Mouse (Mus musculus) spleen, embryonic (tissue): ENCODE data around the gene Dntt.

Experiments
- CTCF ChIA-PET: fragments of 350-600 bp; sonication (Branson Sonifier 250); formaldehyde crosslinking; loops from one replicate; lab custom pipeline; 2022; lab: Charles Lee

The Dntt gene

DNA sequence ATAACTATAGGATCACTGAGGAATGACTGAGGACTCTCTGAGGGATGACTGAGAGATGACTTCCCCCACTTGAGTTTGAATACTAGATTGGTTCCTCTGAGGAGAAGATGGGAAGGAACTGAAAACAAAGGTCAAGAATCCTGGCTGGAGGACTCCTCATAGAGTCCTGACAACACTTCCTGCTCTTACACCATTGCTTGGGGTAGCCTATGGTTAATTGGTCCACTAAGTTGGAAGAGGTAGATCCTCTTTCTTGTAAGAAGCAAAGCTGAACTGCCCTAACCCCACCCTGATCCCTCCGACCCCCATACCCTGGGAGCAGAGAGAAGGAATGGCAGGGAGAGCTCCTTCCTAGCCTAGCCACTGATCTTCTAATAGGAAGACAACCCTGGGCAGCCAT, 22.6 kb downstream of the Dntt start:
- CTCF ChIA-PET, result no interaction called here

- CTCF ChIA-PET, result no interaction called here
Measured at GRCm38 (mm10) chr19:41052247-41052646, 23.2 kb downstream of the Dntt start.

DNA sequence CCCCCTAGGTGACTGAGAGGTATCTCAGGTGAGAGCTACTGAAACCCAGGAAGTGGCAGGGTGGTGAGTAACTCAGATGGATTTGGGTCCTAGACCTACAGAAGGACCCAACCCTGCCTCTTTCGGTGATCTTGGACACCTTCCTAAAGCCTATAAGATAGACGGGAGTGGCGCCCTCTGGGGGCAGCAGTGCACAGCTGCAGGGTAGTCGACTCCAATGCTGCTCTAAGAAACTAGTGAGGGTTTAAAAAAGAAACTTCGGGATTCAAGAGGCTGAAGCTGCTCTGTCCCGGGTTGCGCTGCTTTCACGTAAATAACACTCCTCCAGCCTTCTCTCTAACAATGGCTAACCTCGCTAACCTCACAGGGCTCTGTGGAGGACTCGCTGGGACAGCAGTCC, 24.5 kb downstream of the Dntt start:
- CTCF ChIA-PET, result interaction anchor here (0.8 to 1.2 kb wide), 2 partner anchors 21 to 36 kb away, joined by 3 read pairs; no protein-coding TSS in a partner anchor

DNA sequence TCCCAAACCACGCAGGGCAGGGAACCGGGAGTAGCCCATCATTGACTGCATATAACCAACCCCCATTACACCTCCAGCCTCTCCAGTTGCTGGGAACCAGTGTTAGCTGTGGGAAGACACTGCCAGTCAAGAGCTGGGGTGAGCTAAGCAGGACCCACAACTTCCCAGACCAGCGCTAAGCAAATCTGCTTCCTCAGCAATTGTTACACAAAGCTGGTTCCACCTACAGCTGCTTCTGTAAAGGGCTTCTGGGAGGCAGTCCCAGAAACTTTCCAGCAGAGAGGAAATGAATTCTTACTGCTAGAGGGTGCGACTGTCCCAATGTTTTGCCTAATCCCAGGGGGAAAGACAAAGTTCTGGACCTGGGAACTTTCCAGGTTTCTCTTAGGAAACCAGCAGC, 25.6 kb downstream of the Dntt start:
- CTCF ChIA-PET, result interaction anchor here (0.6 to 1.2 kb wide), 3 partner anchors 22 to 292 kb away, joined by 3 to 12 read pairs (median 4); no protein-coding TSS in a partner anchor

DNA sequence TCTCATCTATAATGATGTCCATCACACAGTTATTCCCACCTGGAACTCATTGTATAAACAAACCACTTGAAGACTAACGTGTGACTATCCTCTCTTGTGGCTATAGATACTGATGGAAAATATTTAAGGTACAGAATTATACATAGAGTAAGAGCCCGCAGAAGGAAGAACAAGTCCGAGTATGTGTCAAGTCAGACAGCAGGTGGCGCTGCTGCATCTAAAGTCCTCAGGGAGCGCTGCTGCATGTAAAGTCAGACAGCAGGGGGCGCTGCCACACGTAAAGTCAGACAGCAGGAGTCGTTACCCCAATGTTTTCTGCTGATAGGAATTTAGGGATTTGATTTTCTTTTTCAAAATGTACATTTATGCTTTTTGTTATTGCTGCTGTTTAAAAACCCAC, 42.4 kb downstream of the Dntt start:
- CTCF ChIA-PET, result no interaction called here

GRCm38 (mm10) chr19:41073746-41074455, 44.8 kb downstream of the Dntt start:
- CTCF ChIA-PET, result no interaction called here

GRCm38 (mm10) chr19:41076906-41077305, 47.8 kb downstream of the Dntt start, which contains the start of gene Opalin:
TSS of gene Opalin (minus strand) at chr19:41077113.
- CTCF ChIA-PET, result no interaction called here

DNA sequence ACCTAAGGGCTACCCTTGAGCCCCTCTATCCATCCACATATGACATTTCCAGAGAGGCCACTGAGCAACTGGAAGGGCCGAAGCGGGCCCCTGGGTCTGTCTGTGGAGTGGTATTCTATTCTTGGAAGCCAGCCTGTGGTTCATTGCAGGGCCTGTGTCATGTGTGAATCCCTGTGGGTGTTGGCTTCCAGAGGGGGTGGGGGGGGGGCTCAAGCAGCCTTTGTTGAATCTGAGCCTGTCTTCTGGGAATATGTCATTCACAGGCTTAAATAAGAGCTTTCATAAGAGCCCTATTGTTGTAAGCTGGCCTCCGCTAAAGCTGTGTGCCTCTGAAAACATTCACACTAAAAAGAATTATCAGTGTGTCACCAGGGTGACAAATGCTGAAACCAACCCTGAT, 52.5 kb downstream of the Dntt start:
- CTCF ChIA-PET, result no interaction called here

DNA sequence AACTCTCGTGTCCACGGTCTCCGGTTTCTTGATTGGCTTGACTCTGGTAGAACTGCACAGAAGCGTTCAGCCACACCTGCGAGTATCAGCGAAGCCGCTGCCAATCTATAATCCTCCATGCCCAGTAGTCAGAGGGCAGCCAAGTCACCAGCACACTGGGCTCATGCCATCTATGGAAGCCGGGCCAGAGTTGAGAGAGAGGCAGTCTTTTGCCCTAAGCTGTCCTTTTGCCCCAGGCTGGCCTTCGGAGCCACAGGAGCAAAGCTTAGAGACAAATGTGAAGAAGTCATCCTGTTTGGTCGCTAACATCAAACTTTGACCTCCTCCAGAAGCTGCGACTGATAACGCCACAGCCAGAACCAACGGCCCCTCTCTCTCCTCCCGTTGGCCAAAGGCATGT, 54.6 kb downstream of the Dntt start:
- CTCF ChIA-PET, result no interaction called here

DNA sequence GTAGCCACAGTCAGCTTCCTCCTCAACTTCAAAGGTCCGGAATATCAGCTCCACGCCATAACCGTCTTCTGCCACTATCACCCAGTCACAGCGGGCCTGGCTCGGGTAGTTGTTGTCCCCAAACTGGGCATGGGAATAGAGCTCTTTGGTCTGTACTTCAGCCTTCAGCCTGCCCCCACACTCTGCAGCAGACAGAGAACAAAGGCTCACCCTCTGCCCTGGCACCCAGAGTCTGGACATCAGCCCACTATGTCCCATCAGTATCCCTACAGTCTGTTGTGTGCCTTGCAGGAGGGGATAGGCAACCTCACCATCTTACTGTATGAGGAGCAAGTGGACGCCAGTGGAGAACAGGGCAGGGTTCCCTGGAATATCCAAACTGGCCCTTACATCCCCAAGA, 57.2 kb downstream of the Dntt start:
- CTCF ChIA-PET, result interaction anchor here (0.9 kb wide), 1 partner anchor 16 kb away, joined by 3 read pairs; no protein-coding TSS in a partner anchor

- CTCF ChIA-PET, result no interaction called here
Measured at GRCm38 (mm10) chr19:41086700-41087099, 57.6 kb downstream of the Dntt start.

GRCm38 (mm10) chr19:41087901-41088300, 58.8 kb downstream of the Dntt start:
- CTCF ChIA-PET, result no interaction called here

- CTCF ChIA-PET, result no interaction called here
Measured at GRCm38 (mm10) chr19:41088491-41088890, 59.4 kb downstream of the Dntt start.

GRCm38 (mm10) chr19:41089833-41090232, 60.8 kb downstream of the Dntt start:
- CTCF ChIA-PET, result no interaction called here

DNA sequence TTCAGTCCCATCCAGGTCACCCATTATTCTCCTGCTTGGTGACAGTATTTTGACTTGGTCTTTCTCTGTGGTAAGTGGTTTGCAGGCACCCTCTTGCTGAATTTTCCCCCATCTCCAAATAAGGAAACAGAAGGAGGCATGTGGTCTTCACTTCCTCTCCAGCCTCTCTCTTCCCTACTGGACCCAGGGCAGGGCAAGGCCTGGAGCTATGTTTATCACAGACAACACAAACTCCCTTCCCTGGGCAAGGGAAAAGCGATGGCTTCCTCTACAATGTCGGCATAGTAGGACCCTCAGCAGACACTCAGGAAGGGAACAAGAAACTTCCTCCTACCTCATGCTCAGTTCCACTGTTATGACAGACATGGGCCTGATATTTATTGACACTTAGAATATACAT, 62.8 kb downstream of the Dntt start:
- CTCF ChIA-PET, result no interaction called here

DNA sequence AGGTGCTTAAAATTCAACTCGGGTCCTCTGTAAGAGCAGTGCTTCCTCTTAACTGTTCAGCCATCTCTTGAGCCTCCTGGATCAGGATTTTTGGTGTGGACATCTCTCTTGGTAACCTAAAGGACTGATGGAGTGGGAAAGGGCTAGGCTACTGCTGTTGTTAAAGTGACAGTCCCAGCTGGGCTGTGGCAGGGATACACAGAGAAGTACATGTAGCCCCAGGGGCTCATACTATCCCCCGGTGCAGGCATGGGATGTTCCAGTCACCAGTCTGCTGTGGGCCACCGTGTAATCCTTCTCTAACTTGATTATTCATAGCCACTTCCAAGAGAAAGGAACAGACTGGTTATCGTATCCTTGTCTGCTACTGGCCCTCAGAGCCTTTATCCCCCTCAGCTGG, 68.0 kb downstream of the Dntt start:
- CTCF ChIA-PET, result no interaction called here

DNA sequence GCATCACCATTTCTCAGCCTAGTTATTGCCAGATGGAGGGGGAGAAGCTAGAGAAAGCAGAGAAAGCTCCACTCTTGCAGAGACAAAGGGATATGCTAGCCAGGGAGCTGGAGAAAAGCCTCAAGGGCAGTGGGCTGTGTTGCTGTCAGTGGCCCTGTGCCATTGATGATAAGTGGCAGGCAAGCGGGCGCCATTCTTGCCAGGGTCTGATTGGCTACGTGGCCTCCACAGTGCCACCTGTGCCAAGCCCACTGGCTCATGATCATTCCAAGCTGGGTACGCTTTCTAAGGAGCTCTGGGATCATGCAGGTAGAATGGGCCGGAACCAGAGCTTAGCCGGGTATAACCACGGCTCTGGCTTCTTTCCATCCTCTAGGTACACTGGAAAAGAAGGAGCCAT, 71.8 kb downstream of the Dntt start:
- CTCF ChIA-PET, result no interaction called here

DNA sequence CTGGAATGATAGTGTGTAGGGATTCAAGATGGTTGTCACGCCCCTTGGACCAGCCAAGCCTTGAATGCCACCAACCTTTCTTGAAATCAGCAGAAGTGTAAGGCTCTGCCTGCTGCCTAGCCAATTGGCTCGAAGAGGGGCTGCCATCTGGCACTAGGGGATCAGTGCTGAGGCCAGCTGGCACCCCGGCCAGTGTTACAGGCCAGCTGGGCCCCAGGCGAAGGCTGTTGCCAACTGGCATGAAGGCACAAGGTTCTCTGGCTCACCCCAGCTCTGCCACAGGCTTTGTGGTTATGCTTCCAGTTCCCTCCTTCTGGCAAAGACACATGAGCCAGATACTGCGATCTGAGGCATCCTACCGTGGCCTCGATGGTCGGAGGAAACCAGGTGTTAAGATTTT, 72.3 kb downstream of the Dntt start:
- CTCF ChIA-PET, result no interaction called here

DNA sequence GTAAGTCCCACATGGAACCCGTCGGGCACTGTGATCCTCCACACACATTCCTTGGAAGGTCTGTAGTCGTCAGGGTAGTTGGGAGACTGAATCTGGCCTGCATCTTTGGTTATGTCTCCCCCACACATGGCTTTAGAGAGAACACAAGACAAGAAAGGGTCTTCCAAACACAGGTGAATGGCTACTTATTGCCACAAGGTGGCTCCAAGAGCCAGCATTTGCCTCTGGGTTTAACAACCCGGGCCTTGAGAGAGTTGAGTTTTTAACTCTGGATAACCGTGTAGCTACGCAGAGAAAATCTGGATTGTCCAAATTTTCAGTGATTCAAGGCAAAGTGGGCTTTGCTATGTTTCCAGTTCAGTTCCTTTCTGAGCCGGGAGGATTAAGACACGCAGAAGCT, 75.8 kb downstream of the Dntt start:
- CTCF ChIA-PET, result no interaction called here

GRCm38 (mm10) chr19:41107530-41107929, 78.5 kb downstream of the Dntt start:
- CTCF ChIA-PET, result no interaction called here

GRCm38 (mm10) chr19:41108666-41109065, 79.6 kb downstream of the Dntt start:
- CTCF ChIA-PET, result no interaction called here
